Mouse (Mus musculus): Measurements from ENCODE around the gene Adgrl4. TPM values are rescaled to one million over a fixed set of nuclear protein-coding genes. Genes with fewer than 3 reads are reported as not detected.

The Adgrl4 gene
- 0.30 TPM in 1 of 2 replicates, not detected in the other for polyA plus RNA-seq (2012; ENCODE audit: insufficient read depth, low replicate concordance)

- Histone ChIP-seq H3K9me3 (no peaks in the 10 kb centered on the region), H3K36me3 (replicated peaks; ENCODE audit: low read length) (no peaks in the 10 kb centered on the region), H3K4me1 (peaks cover 7% of the 10 kb centered on the region), H3K4me3 (replicated peaks) (peak within 1 kb of the TSS; percentile 87), H3K27me3 (replicated peaks) (peaks cover 16% of the 10 kb centered on the region)
- TF ChIP-seq GATA1 (IDR thresholded peaks at IDR 0.05; ENCODE audit: borderline replicate concordance, low read length): no peak
- TF ChIP-seq FLI1 (IDR thresholded peaks at IDR 0.05; ENCODE audit: low read length): no peak
These were observed at the start of gene Adgrl4 for GRCm38 (mm10) chr3:151437693-151438092. Gene Adgrl4 (plus strand): TSS chr3:151437887.

GRCm38 (mm10) chr3:151390912-151391311, 46.8 kb upstream of the Adgrl4 start:
- Histone ChIP-seq H3K4me1 (peaks cover 4% of the 10 kb centered on the region), H3K4me3 (replicated peaks) (no peak overlapping the region), H3K9me3 (no peaks in the 10 kb centered on the region), H3K36me3 (replicated peaks; ENCODE audit: low read length) (no peaks in the 10 kb centered on the region), H3K27me3 (replicated peaks) (no peaks in the 10 kb centered on the region)
- TF ChIP-seq GATA1 (IDR thresholded peaks at IDR 0.05; ENCODE audit: borderline replicate concordance, low read length): no peak
- TF ChIP-seq FLI1 (IDR thresholded peaks at IDR 0.05; ENCODE audit: low read length): no peak

- Histone ChIP-seq H3K9me3 (no peaks in the 10 kb centered on the region), H3K36me3 (replicated peaks; ENCODE audit: low read length) (no peaks in the 10 kb centered on the region), H3K27me3 (replicated peaks) (no peaks in the 10 kb centered on the region), H3K4me3 (replicated peaks) (no peak overlapping the region), H3K4me1 (no peaks in the 10 kb centered on the region)
- TF ChIP-seq GATA1 (IDR thresholded peaks at IDR 0.05; ENCODE audit: borderline replicate concordance, low read length): no peak
These were observed 44.8 kb upstream of the Adgrl4 start for GRCm38 (mm10) chr3:151392891-151393290.

GRCm38 (mm10) chr3:151393330-151393729, 44.4 kb upstream of the Adgrl4 start:
- Histone ChIP-seq H3K36me3 (replicated peaks; ENCODE audit: low read length) (no peaks in the 10 kb centered on the region), H3K4me1 (no peaks in the 10 kb centered on the region), H3K4me3 (replicated peaks) (no peak overlapping the region), H3K9me3 (no peaks in the 10 kb centered on the region), H3K27me3 (replicated peaks) (no peaks in the 10 kb centered on the region)
- no peak for TF ChIP-seq GATA1 (IDR thresholded peaks at IDR 0.05; ENCODE audit: borderline replicate concordance, low read length)
- TF ChIP-seq FLI1 (IDR thresholded peaks at IDR 0.05; ENCODE audit: low read length): no peak

GRCm38 (mm10) chr3:151399270-151399669, 38.4 kb upstream of the Adgrl4 start:
- Histone ChIP-seq H3K4me3 (replicated peaks) (no peak overlapping the region), H3K36me3 (replicated peaks; ENCODE audit: low read length) (no peaks in the 10 kb centered on the region), H3K27me3 (replicated peaks) (no peaks in the 10 kb centered on the region), H3K9me3 (no peaks in the 10 kb centered on the region), H3K4me1 (no peaks in the 10 kb centered on the region)
- no peak for TF ChIP-seq FLI1 (IDR thresholded peaks at IDR 0.05; ENCODE audit: low read length)
- no peak for TF ChIP-seq GATA1 (IDR thresholded peaks at IDR 0.05; ENCODE audit: borderline replicate concordance, low read length)

GRCm38 (mm10) chr3:151411031-151411430, 26.7 kb upstream of the Adgrl4 start:
- no peaks in the 10 kb centered on the region for H3K27me3 ChIP-seq (replicated peaks)
- no peaks in the 10 kb centered on the region for H3K9me3 ChIP-seq
- TF ChIP-seq GATA1 (IDR thresholded peaks at IDR 0.05; ENCODE audit: borderline replicate concordance, low read length) (no peak), FLI1 (IDR thresholded peaks at IDR 0.05; ENCODE audit: low read length) (no peak)
- H3K4me1 ChIP-seq: no peaks in the 10 kb centered on the region
- no peak overlapping the region for H3K4me3 ChIP-seq (replicated peaks)
- H3K36me3 ChIP-seq (replicated peaks; ENCODE audit: low read length): no peaks in the 10 kb centered on the region

GRCm38 (mm10) chr3:151411488-151411887, 26.2 kb upstream of the Adgrl4 start:
- Histone ChIP-seq H3K36me3 (replicated peaks; ENCODE audit: low read length) (no peaks in the 10 kb centered on the region), H3K27me3 (replicated peaks) (no peaks in the 10 kb centered on the region), H3K4me3 (replicated peaks) (no peak overlapping the region), H3K4me1 (0 out of 2 replicates have a peak, but pooled peaks cover under 1% of the 10 kb centered on the region), H3K9me3 (no peaks in the 10 kb centered on the region)
- TF ChIP-seq GATA1 (IDR thresholded peaks at IDR 0.05; ENCODE audit: borderline replicate concordance, low read length): no peak
- no peak for TF ChIP-seq FLI1 (IDR thresholded peaks at IDR 0.05; ENCODE audit: low read length)

- Histone ChIP-seq H3K4me1 (peaks cover 18% of the 10 kb centered on the region), H3K27me3 (replicated peaks) (no peaks in the 10 kb centered on the region), H3K36me3 (replicated peaks; ENCODE audit: low read length) (no peaks in the 10 kb centered on the region), H3K9me3 (no peaks in the 10 kb centered on the region), H3K4me3 (replicated peaks) (no peak overlapping the region)
- TF ChIP-seq FLI1 (IDR thresholded peaks at IDR 0.05; ENCODE audit: low read length) (no peak), GATA1 (IDR thresholded peaks at IDR 0.05; ENCODE audit: borderline replicate concordance, low read length) (no peak)
These were observed 20.8 kb upstream of the Adgrl4 start for GRCm38 (mm10) chr3:151416931-151417330.

GRCm38 (mm10) chr3:151417688-151418572, 19.8 kb upstream of the Adgrl4 start:
- Histone ChIP-seq H3K4me3 (replicated peaks) (no peak overlapping the region), H3K36me3 (replicated peaks; ENCODE audit: low read length) (no peaks in the 10 kb centered on the region), H3K4me1 (peaks cover 18% of the 10 kb centered on the region), H3K27me3 (replicated peaks) (no peaks in the 10 kb centered on the region), H3K9me3 (no peaks in the 10 kb centered on the region)
- TF ChIP-seq FLI1 (IDR thresholded peaks at IDR 0.05; ENCODE audit: low read length) (no peak), GATA1 (IDR thresholded peaks at IDR 0.05; ENCODE audit: borderline replicate concordance, low read length) (no peak)
